Mouse (Mus musculus) yolk sac, embryonic 10.5 days (tissue): ENCODE measurements around the gene Msi2.
A peak's percentile ranks its signal among the peaks of the same experiment; 100 is the strongest.

Experiments
- DNase-seq: peaks from one replicate; pipeline ENCODE4 v3.0.0-alpha.2; 2017; ENCODE audit warnings: low spot score

The Msi2 gene

GRCm38 (mm10) chr11:88561191-88561590, 157.1 kb downstream of the Msi2 start:
- peak; percentile 85 for DNase-seq

- no peak for DNase-seq
Measured at GRCm38 (mm10) chr11:88560634-88561033, 157.7 kb downstream of the Msi2 start.

GRCm38 (mm10) chr11:88559365-88559970, 158.8 kb downstream of the Msi2 start:
- no peak for DNase-seq

- DNase-seq: no peak
Measured at GRCm38 (mm10) chr11:88558731-88559130, 159.6 kb downstream of the Msi2 start.

GRCm38 (mm10) chr11:88557828-88558580, 160.3 kb downstream of the Msi2 start:
- DNase-seq: no peak

- no peak for DNase-seq
Measured at GRCm38 (mm10) chr11:88557116-88557768, 161.1 kb downstream of the Msi2 start.

- peak; percentile 60 for DNase-seq
Measured at GRCm38 (mm10) chr11:88555902-88556549, 162.3 kb downstream of the Msi2 start.

GRCm38 (mm10) chr11:88555232-88555818, 163.0 kb downstream of the Msi2 start:
- DNase-seq: no peak

- DNase-seq: peak; percentile 75
Measured at GRCm38 (mm10) chr11:88553521-88554310, 164.6 kb downstream of the Msi2 start.

- peak; percentile 68 for DNase-seq
Measured at GRCm38 (mm10) chr11:88552987-88553386, 165.3 kb downstream of the Msi2 start.

- no peak for DNase-seq
Measured at GRCm38 (mm10) chr11:88552385-88552784, 165.9 kb downstream of the Msi2 start.

- DNase-seq: no peak
Measured at GRCm38 (mm10) chr11:88551034-88551433, 167.3 kb downstream of the Msi2 start.

GRCm38 (mm10) chr11:88550083-88550907, 168.0 kb downstream of the Msi2 start:
- no peak for DNase-seq

- no peak for DNase-seq
Measured at GRCm38 (mm10) chr11:88549529-88549900, 168.8 kb downstream of the Msi2 start.

- no peak for DNase-seq
Measured at GRCm38 (mm10) chr11:88548832-88549528, 169.3 kb downstream of the Msi2 start.

GRCm38 (mm10) chr11:88548423-88548822, 169.9 kb downstream of the Msi2 start:
- no peak for DNase-seq

- no peak for DNase-seq
Measured at GRCm38 (mm10) chr11:88543771-88544170, 174.5 kb downstream of the Msi2 start.

GRCm38 (mm10) chr11:88542817-88543216, 175.5 kb downstream of the Msi2 start:
- no peak for DNase-seq

- DNase-seq: no peak
Measured at GRCm38 (mm10) chr11:88541666-88542639, 176.4 kb downstream of the Msi2 start.
